Mouse (Mus musculus) liver, adult 2 months (tissue): ENCODE measurements around the gene Txk. TPM values are rescaled to one million over a fixed set of nuclear protein-coding genes. Genes with fewer than 3 reads are reported as not detected.

ENCODE experiments used
- DNase-seq: peaks from one replicate; pipeline ENCODE4 v3.0.0-alpha.2; 2011; ENCODE audit warnings: low read depth, low spot score; ENCODE audit errors: extremely low read depth
- H3K27ac ChIP-seq: fragments of 200-500 bp; replicated peaks from 2 replicates; pipeline ENCODE4 v1.5.1; 2012; ENCODE audit warnings: low read depth, mild to moderate bottlenecking, control low read depth, inconsistent platforms, low read length; ENCODE audit not compliant: insufficient read depth
- H3K27me3 ChIP-seq: fragments of 200-500 bp; 2 replicates; pipeline ENCODE4 v1.6.1; 2012; ENCODE audit warnings: mild to moderate bottlenecking, moderate library complexity, low read length, inconsistent platforms; ENCODE audit not compliant: control insufficient read depth, insufficient read depth
- H3K36me3 ChIP-seq: fragments of 200-500 bp; 2 replicates; pipeline ENCODE4 v1.6.1; 2012; ENCODE audit warnings: low read length, inconsistent platforms; ENCODE audit not compliant: control insufficient read depth, insufficient read depth
- H3K4me1 ChIP-seq: fragments of 200-500 bp; 2 replicates; pipeline ENCODE4 v1.6.1; 2011; ENCODE audit warnings: low read length; ENCODE audit not compliant: control insufficient read depth, insufficient read depth
- H3K4me3 ChIP-seq: fragments of 200-500 bp; 2 replicates; pipeline ENCODE4 v1.5.1; 2011; ENCODE audit warnings: low read depth, mild to moderate bottlenecking, control low read depth, low read length, moderate library complexity; ENCODE audit not compliant: insufficient read depth
- H3K79me2 ChIP-seq: fragments of 200-500 bp; 2 replicates; pipeline ENCODE4 v1.6.1; 2012; ENCODE audit warnings: inconsistent platforms, mild to moderate bottlenecking, low read length, moderate library complexity; ENCODE audit not compliant: control insufficient read depth, insufficient read depth
- H3K9ac ChIP-seq: fragments of 200-500 bp; 2 replicates; pipeline ENCODE4 v1.6.1; 2012; ENCODE audit warnings: low read depth, mild to moderate bottlenecking, control low read depth, inconsistent platforms, low read length
- CTCF ChIP-seq: fragments of 200-500 bp; IDR thresholded peaks from 2 replicates; pipeline ENCODE4 v1.5.1; 2011; ENCODE audit warnings: low read depth, low read length, control low read depth
- POLR2A ChIP-seq: fragments of 200-500 bp; IDR thresholded peaks from 2 replicates; pipeline ENCODE4 v1.6.1; 2011; ENCODE audit warnings: low read length, control low read depth; ENCODE audit not compliant: insufficient read depth; ENCODE audit errors: extremely low read depth
- WGBS: fragments of 180-500 bp; shearing (Covaris S2); methylation state at CpG from one replicate; pipeline ENCODE4 v1.1.7; 2018; 5-methylcytosine and 5-hydroxymethylcytosine counted together
- polyA plus RNA-seq: library from polyadenylated mRNA; depleted of rRNA; stranded (reverse); fragments of >200 nt; gene quantifications from 2 replicates; pipeline ENCODE4 v1.2.3, GENCODE M21; 2012
- total RNA-seq: library from RNA; depleted of rRNA; stranded (reverse); fragments of >200 nt; gene quantifications from 2 replicates; pipeline ENCODE4 v1.2.3, GENCODE M21; 2014

Gene Txk
- total and polyA plus RNA-seq, 2 experiments = 0.15 to 0.46 TPM

- 23% methylated on average over 10 of the region's 10 CpGs for WGBS
- Histone ChIP-seq H3K79me2 (no peaks in the 10 kb centered on the region), H3K27ac (peak overlapping the region; percentile 59; the same call in 1 of the 2 replicates), H3K4me3 (no peak overlapping the region), H3K4me1 (peaks cover 18% of the 10 kb centered on the region), H3K27me3 (no peaks in the 10 kb centered on the region), H3K36me3 (no peaks in the 10 kb centered on the region), H3K9ac (no peak overlapping the region)
- peak; percentile 94 for DNase-seq
- no peak for TF ChIP-seq POLR2A
These were observed 99.4 kb downstream of the Txk start for GRCm38 (mm10) chr5:72653068-72653674.

- Histone ChIP-seq H3K27me3 (no peaks in the 10 kb centered on the region), H3K4me3 (no peak overlapping the region), H3K9ac (0 out of 2 replicates have a peak overlapping the region, but pooled peaks have one; percentile 3), H3K36me3 (no peaks in the 10 kb centered on the region), H3K27ac (peak overlapping the region; percentile 60), H3K4me1 (peaks cover 18% of the 10 kb centered on the region), H3K79me2 (no peaks in the 10 kb centered on the region)
- DNase-seq = peak; percentile 99
- TF ChIP-seq POLR2A (no peak), CTCF (no peak)
- WGBS = 27% methylated on average over 9 of the region's 9 CpGs
These were observed 103.4 kb downstream of the Txk start for GRCm38 (mm10) chr5:72648987-72649735.

GRCm38 (mm10) chr5:72647958-72648595, 104.5 kb downstream of the Txk start:
- Histone ChIP-seq H3K27ac (no peak overlapping the region; the same call in 1 of the 2 replicates), H3K79me2 (no peaks in the 10 kb centered on the region), H3K36me3 (no peaks in the 10 kb centered on the region), H3K27me3 (no peaks in the 10 kb centered on the region), H3K9ac (peak overlapping the region; percentile 70), H3K4me3 (peak overlapping the region; percentile 69), H3K4me1 (peaks cover 12% of the 10 kb centered on the region)
- peak; percentile 43 for DNase-seq
- WGBS = 3% methylated on average over 18 of the region's 18 CpGs
- TF ChIP-seq POLR2A = no peak
- no peak for TF ChIP-seq CTCF

GRCm38 (mm10) chr5:72647418-72647907, 105.1 kb downstream of the Txk start, which contains the start of gene Nipal1:
Gene Nipal1 (plus strand): TSS chr5:72647795.
- DNase-seq = peak; percentile 53
- WGBS = 1% methylated on average over 25 of the region's 25 CpGs
- Histone ChIP-seq H3K36me3 (no peaks in the 10 kb centered on the region), H3K27ac (no peak within 1 kb of the TSS; the same call in 1 of the 2 replicates), H3K27me3 (no peaks in the 10 kb centered on the region), H3K9ac (peak within 1 kb of the TSS; percentile 70), H3K4me1 (peaks cover 7% of the 10 kb centered on the region), H3K79me2 (no peaks in the 10 kb centered on the region), H3K4me3 (peak within 1 kb of the TSS; percentile 69)
- TF ChIP-seq CTCF (peak; percentile 33), POLR2A (0 out of 2 replicates have a peak, but pooled peaks have one; percentile 36)

GRCm38 (mm10) chr5:72646996-72647395, 105.6 kb downstream of the Txk start:
- no peak overlapping the region for H3K27ac ChIP-seq
- H3K4me1 ChIP-seq = peaks cover 5% of the 10 kb centered on the region
- TF ChIP-seq CTCF = no peak
- no peak for TF ChIP-seq POLR2A
- no peaks in the 10 kb centered on the region for H3K36me3 ChIP-seq
- no peak for DNase-seq
- no peaks in the 10 kb centered on the region for H3K27me3 ChIP-seq
- WGBS = 34% methylated on average over 10 of the region's 10 CpGs
- H3K9ac ChIP-seq = no peak overlapping the region
- no peaks in the 10 kb centered on the region for H3K79me2 ChIP-seq
- no peak overlapping the region for H3K4me3 ChIP-seq
